In the genomic region with DNA sequence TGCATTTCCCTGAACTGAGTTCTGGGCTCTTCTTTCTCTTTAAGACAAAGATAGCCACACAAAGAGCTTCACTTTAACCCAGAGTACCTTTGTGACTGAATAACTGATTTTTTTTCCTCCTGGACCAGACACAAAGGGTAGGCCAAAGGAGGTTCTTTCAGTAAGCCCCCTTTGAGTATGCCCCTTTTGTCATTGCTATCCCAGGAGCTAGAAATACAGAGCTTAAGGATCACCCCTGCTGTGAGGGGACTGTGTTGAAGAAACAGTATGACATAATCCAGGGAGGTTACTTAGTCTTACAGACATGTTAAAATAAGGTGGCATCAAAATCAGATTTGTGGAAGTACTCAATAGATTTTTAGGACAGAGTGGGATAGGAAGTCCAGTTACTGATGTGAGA, we compare ENCODE assay signal across 27 mouse cellular contexts. TPM values are rescaled to one million over a fixed set of nuclear protein-coding genes. Genes with fewer than 3 reads are reported as not detected.
DNase-seq lines count a peak whose midpoint lies in the region; ATAC-seq and TF ChIP-seq lines count a peak whose summit lies in the region.
"Had no signal": no experiment of that assay in that cellular context is flagged by ENCODE, and none has a peak within 500 bp of the region (broad histone marks: within the 10 kb centered on the region; RNA-seq: fewer than 3 reads in every experiment).

No protein-coding gene starts in this region.

- H3K36me3 ChIP-seq in hindbrain, embryonic 12.5 days = no peaks in the 10 kb centered on the region
- no peaks in the 10 kb centered on the region for H3K36me3 ChIP-seq in hindbrain, embryonic 11.5 days (ENCODE audit: control insufficient read depth, insufficient read depth, low read length)
- no peaks in the 10 kb centered on the region for H3K36me3 ChIP-seq in hindbrain, postnatal 0 days (ENCODE audit: insufficient read depth, low read length)
- H3K36me3 ChIP-seq in midbrain, embryonic 16.5 days (ENCODE audit: control insufficient read depth, insufficient read depth, low read length) = no peaks in the 10 kb centered on the region
- H3K36me3 ChIP-seq: embryonic facial prominence, embryonic 12.5 days; G1E; intestine, embryonic 15.5 days; stomach, embryonic 15.5 days had no signal

- H3K27me3 ChIP-seq in hindbrain, embryonic 12.5 days = no peaks in the 10 kb centered on the region
- no peaks in the 10 kb centered on the region for H3K27me3 ChIP-seq in hindbrain, embryonic 11.5 days (ENCODE audit: control insufficient read depth, insufficient read depth, low read length)
- no peaks in the 10 kb centered on the region for H3K27me3 ChIP-seq in hindbrain, postnatal 0 days (ENCODE audit: insufficient read depth, low read length)
- no peaks in the 10 kb centered on the region for H3K27me3 ChIP-seq in midbrain, embryonic 16.5 days (ENCODE audit: control insufficient read depth, insufficient read depth, low read depth, low read length)
- H3K27me3 ChIP-seq: embryonic facial prominence, embryonic 12.5 days; intestine, embryonic 15.5 days; stomach, embryonic 15.5 days had no signal

- no peaks in the 10 kb centered on the region for H3K9me3 ChIP-seq in hindbrain, embryonic 12.5 days (replicated peaks)
- H3K9me3 ChIP-seq in hindbrain, embryonic 11.5 days (ENCODE audit: control insufficient read depth, low read length) = no peaks in the 10 kb centered on the region
- no peaks in the 10 kb centered on the region for H3K9me3 ChIP-seq in hindbrain, postnatal 0 days (ENCODE audit: low read length)
- H3K9me3 ChIP-seq in midbrain, embryonic 16.5 days (replicated peaks; ENCODE audit: control insufficient read depth, low read length, poor library complexity, severe bottlenecking) = no peaks in the 10 kb centered on the region
- H3K9me3 ChIP-seq: embryonic facial prominence, embryonic 12.5 days; intestine, embryonic 15.5 days; megakaryocyte, embryonic 14.5 days; stomach, embryonic 15.5 days had no signal

- H3K9ac ChIP-seq in hindbrain, embryonic 12.5 days = no peak overlapping the region
- no peak overlapping the region for H3K9ac ChIP-seq in hindbrain, embryonic 11.5 days (ENCODE audit: low read depth, low read length)
- H3K9ac ChIP-seq in hindbrain, postnatal 0 days (replicated peaks; ENCODE audit: low read length) = no peak overlapping the region
- no peak overlapping the region for H3K9ac ChIP-seq in midbrain, embryonic 16.5 days (ENCODE audit: low read depth, low read length)
- H3K9ac ChIP-seq: embryonic facial prominence, embryonic 12.5 days; intestine, embryonic 15.5 days; stomach, embryonic 15.5 days had no signal

- peak overlapping the region; percentile 30; the same call in 1 of the 2 replicates for H3K27ac ChIP-seq in hindbrain, embryonic 12.5 days
- H3K27ac ChIP-seq in hindbrain, embryonic 11.5 days (ENCODE audit: low read depth, low read length) = no peak overlapping the region
- peak overlapping the region; percentile 36; the same call in 1 of the 2 replicates for H3K27ac ChIP-seq in hindbrain, postnatal 0 days
- peak overlapping the region; percentile 15 for H3K27ac ChIP-seq in midbrain, embryonic 16.5 days (ENCODE audit: low read length)
- H3K27ac ChIP-seq: embryonic facial prominence, embryonic 12.5 days; heart, adult 2 months; intestine, embryonic 15.5 days had no signal

- H3K4me2 ChIP-seq in hindbrain, embryonic 12.5 days (replicated peaks) = no peak overlapping the region
- no peak overlapping the region for H3K4me2 ChIP-seq in hindbrain, embryonic 11.5 days (replicated peaks; ENCODE audit: low read depth, low read length)
- no peak overlapping the region for H3K4me2 ChIP-seq in hindbrain, postnatal 0 days (ENCODE audit: low read depth, low read length)
- no peak overlapping the region for H3K4me2 ChIP-seq in midbrain, embryonic 16.5 days (ENCODE audit: low read length)
- H3K4me2 ChIP-seq: embryonic facial prominence, embryonic 12.5 days; intestine, embryonic 15.5 days; liver, embryonic 11.5 days; stomach, embryonic 15.5 days had no signal

- no peak for TF ChIP-seq CTCF in hindbrain, postnatal 0 days (IDR thresholded peaks at IDR 0.05; ENCODE audit: low read depth)

- ATAC-seq in hindbrain, embryonic 12.5 days (ENCODE audit: low FRiP score) = no peak
- ATAC-seq in hindbrain, embryonic 11.5 days (ENCODE audit: low FRiP score) = no peak
- ATAC-seq in hindbrain, postnatal 0 days = no peak
- no peak for ATAC-seq in midbrain, embryonic 16.5 days
- no peak for ATAC-seq in frontal cortex, adult (ENCODE audit: low TSS enrichment)
- ATAC-seq: intestine, embryonic 15.5 days had no signal

- peak; percentile 23 for DNase-seq in embryo, embryonic 10.5 days (ENCODE audit: low spot score)
- no peak for DNase-seq in embryo, embryonic 10 days (ENCODE audit: low spot score)
- no peak for DNase-seq in hindbrain, embryonic 11.5 days (ENCODE audit: low spot score)
- DNase-seq in hindbrain, postnatal 0 days (ENCODE audit: low spot score) = no peak
- DNase-seq in spleen, postnatal 4 days (ENCODE audit: low spot score in 2 of 2) = no peak
- DNase-seq: adrenal gland, postnatal 36 days; cerebellum, adult 18-20 months; cerebellum, postnatal 36 days; gastrocnemius, postnatal 14 days; heart, adult 2 months; heart, postnatal 36 days; kidney, postnatal 4 days; lung, adult 18-20 months; lung, postnatal 14 days; right cerebral cortex, adult 18-20 months; thymus, adult 2 months had no signal

- H3K4me1 ChIP-seq in hindbrain, embryonic 12.5 days = peaks cover 37% of the 10 kb centered on the region
- H3K4me1 ChIP-seq in hindbrain, embryonic 11.5 days (replicated peaks; ENCODE audit: control insufficient read depth, insufficient read depth, low read length) = peaks cover 7% of the 10 kb centered on the region
- peaks cover 21% of the 10 kb centered on the region for H3K4me1 ChIP-seq in hindbrain, postnatal 0 days (ENCODE audit: insufficient read depth, low read length)
- peaks cover 47% of the 10 kb centered on the region for H3K4me1 ChIP-seq in midbrain, embryonic 16.5 days (ENCODE audit: control insufficient read depth, insufficient read depth, low read length)

- no peak overlapping the region for H3K4me3 ChIP-seq in hindbrain, embryonic 12.5 days
- H3K4me3 ChIP-seq in hindbrain, embryonic 11.5 days (ENCODE audit: low read depth, low read length) = no peak overlapping the region
- no peak overlapping the region for H3K4me3 ChIP-seq in hindbrain, postnatal 0 days (ENCODE audit: low read length)
- no peak overlapping the region for H3K4me3 ChIP-seq in midbrain, embryonic 16.5 days (ENCODE audit: low read depth, low read length)
- H3K4me3 ChIP-seq: embryonic facial prominence, embryonic 12.5 days; erythroblast, embryonic 14.5 days; heart, adult 2 months; intestine, embryonic 15.5 days; megakaryocyte, embryonic 14.5 days; myocyte; stomach, embryonic 15.5 days had no signal

RNA-seq across cellular contexts. Expression of a gene that starts 50.0 kb away (rescaled TPM):
- polyA plus RNA-seq in hindbrain, embryonic 12.5 days (2016; fragmentation: Nextera tagmentation; extraction: Ambion mirVana) = 134 and 147 TPM in 2 replicates
- polyA plus RNA-seq in hindbrain, embryonic 11.5 days (2014; fragmentation: Nextera tagmentation; extraction: Ambion mirVana) = 109 and 121 TPM in 2 replicates
- 178 and 240 TPM in 2 replicates for total RNA-seq in hindbrain, postnatal 0 days (2014; rRNA removed)
- polyA plus RNA-seq in hindbrain, postnatal 0 days (2015; fragmentation: Nextera tagmentation; extraction: Ambion mirVana) = 222 and 231 TPM in 2 replicates
- polyA plus RNA-seq in midbrain, embryonic 16.5 days (2015; fragmentation: Nextera tagmentation; extraction: Ambion mirVana) = 268 and 272 TPM in 2 replicates
- total RNA-seq: G1E had no signal
- polyA plus RNA-seq: G1E had no signal
